Mouse (Mus musculus) intestine, postnatal 0 days (tissue): Measurements from ENCODE around the gene Sprr2f. TPM values are rescaled to one million over a fixed set of nuclear protein-coding genes. Genes with fewer than 3 reads are reported as not detected.

Experiments used
- ATAC-seq: fragments of 200-750 bp; cut with Nextera tagmentation; 2 replicates; pipeline ENCODE4 v1.8.0; 2017; ENCODE audit warnings: mild to moderate bottlenecking, moderate TSS enrichment, moderate library complexity
- H3K27ac ChIP-seq: fragments of 300-500 bp; sonication (generic); 2 replicates; pipeline ENCODE4 v1.5.1; 2014; ENCODE audit warnings: mild to moderate bottlenecking, low read depth, low read length, moderate library complexity
- H3K27me3 ChIP-seq: fragments of 300-500 bp; sonication (generic); replicated peaks from 2 replicates; pipeline ENCODE4 v1.6.1; 2014; ENCODE audit warnings: low read length, mixed read lengths; ENCODE audit not compliant: control insufficient read depth, insufficient read depth
- H3K36me3 ChIP-seq: fragments of 300-500 bp; sonication (generic); 2 replicates; pipeline ENCODE4 v1.6.1; 2014; ENCODE audit warnings: mild to moderate bottlenecking, moderate library complexity; ENCODE audit not compliant: control insufficient read depth, insufficient read depth
- H3K4me1 ChIP-seq: fragments of 300-500 bp; sonication (generic); replicated peaks from 2 replicates; pipeline ENCODE4 v1.6.1; 2014; ENCODE audit warnings: antibody characterized with exemption, low read length, mixed read lengths; ENCODE audit not compliant: control insufficient read depth, insufficient read depth
- H3K4me2 ChIP-seq: fragments of 300-500 bp; sonication (generic); replicated peaks from 2 replicates; pipeline ENCODE4 v1.6.1; 2014; ENCODE audit warnings: low read depth, mild to moderate bottlenecking, moderate library complexity
- H3K4me3 ChIP-seq: fragments of 300-500 bp; sonication (generic); 2 replicates; pipeline ENCODE4 v1.5.1; 2014; ENCODE audit warnings: low read depth, low read length
- H3K9ac ChIP-seq: fragments of 300-500 bp; sonication (generic); 2 replicates; pipeline ENCODE4 v1.6.1; 2014; ENCODE audit warnings: mild to moderate bottlenecking, low read depth, low read length
- H3K9me3 ChIP-seq: fragments of 300-500 bp; sonication (generic); 2 replicates; pipeline ENCODE4 v1.6.1; 2016; ENCODE audit warnings: mixed run types; ENCODE audit not compliant: control insufficient read depth
- CTCF ChIP-seq: sonication (generic); IDR thresholded peaks from 2 replicates; pipeline ENCODE4 v1.5.1; 2016; ENCODE audit warnings: low read depth, mild to moderate bottlenecking, control low read depth, antibody characterized with exemption, moderate library complexity
- WGBS: fragments of 180-500 bp; shearing (Covaris S2); extraction: QIAGEN DNeasy Blood & Tissue Kit; methylation state at CpG from one replicate; pipeline ENCODE4 v1.1.7; 2014; 5-methylcytosine and 5-hydroxymethylcytosine counted together
- polyA plus RNA-seq: library from polyadenylated mRNA; unstranded; fragments of >200 nt; fragmentation: Nextera tagmentation; extraction: Ambion mirVana; gene quantifications from 2 replicates; pipeline ENCODE4 v1.2.1, GENCODE M21; 2015

The Sprr2f gene
- polyA plus RNA-seq, 1 experiment from 2014 or later = not detected

DNA sequence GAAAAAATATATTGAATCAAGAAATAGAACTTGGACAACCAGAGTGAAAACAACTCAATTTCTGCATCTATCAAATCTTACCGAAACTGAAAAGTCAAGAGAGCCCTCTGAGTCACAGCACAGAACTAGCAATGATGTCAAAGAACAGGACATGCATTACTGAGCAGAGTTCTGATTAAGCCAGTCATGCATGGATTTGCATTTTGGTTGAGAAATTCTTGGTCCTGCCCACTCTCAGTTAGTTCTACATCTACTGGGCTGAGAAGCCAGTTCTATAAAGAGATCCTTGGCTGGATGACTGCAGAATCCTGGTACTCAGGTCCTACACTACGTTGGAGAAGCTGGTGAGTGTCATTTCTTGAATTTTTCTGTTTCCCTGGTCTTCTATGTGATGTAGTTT, 8.6 kb downstream of the Sprr2f start:
- no peaks in the 10 kb centered on the region for H3K27me3 ChIP-seq
- no peak overlapping the region for H3K9ac ChIP-seq
- 75% methylated on average over 2 of the region's 2 CpGs for WGBS
- no peak overlapping the region for H3K4me3 ChIP-seq
- H3K4me2 ChIP-seq = no peak overlapping the region
- no peak for ATAC-seq
- TF ChIP-seq CTCF = no peak
- H3K27ac ChIP-seq = no peak overlapping the region
- no peaks in the 10 kb centered on the region for H3K4me1 ChIP-seq
- no peaks in the 10 kb centered on the region for H3K9me3 ChIP-seq
- no peaks in the 10 kb centered on the region for H3K36me3 ChIP-seq

GRCm38 (mm10) chr3:92385385-92385784, 20.4 kb downstream of the Sprr2f start, which contains the start of gene Sprr2h:
Sprr2h (plus strand) TSS chr3:92385685.
- no peaks in the 10 kb centered on the region for H3K9me3 ChIP-seq
- H3K4me2 ChIP-seq = no peak within 1 kb of the TSS
- no peak within 1 kb of the TSS for H3K27ac ChIP-seq
- ATAC-seq = no peak
- TF ChIP-seq CTCF = no peak
- H3K9ac ChIP-seq = no peak within 1 kb of the TSS
- H3K27me3 ChIP-seq = no peaks in the 10 kb centered on the region
- H3K4me1 ChIP-seq = no peaks in the 10 kb centered on the region
- 94% methylated on average over 1 of the region's 1 CpGs for WGBS
- no peak within 1 kb of the TSS for H3K4me3 ChIP-seq
- H3K36me3 ChIP-seq = no peaks in the 10 kb centered on the region

DNA sequence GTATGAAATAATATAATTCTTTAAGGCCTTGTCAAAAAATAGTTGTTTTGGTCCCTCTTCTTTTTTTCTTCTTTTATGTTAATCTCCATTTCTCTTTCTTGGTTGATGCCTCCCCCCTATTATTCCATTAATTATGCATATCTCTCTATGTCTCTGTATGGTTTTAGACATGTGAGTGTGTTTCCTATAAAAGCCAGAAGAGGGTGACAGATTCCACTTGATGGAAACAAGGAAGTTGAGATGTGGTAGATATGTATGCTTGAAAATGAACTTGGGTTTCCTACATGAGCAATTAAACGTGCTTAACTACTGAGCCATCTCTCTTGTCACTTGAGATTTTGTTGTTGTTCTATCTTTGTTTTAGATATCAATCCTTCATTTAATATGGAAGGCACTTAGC, 29.3 kb downstream of the Sprr2f start:
- TF ChIP-seq CTCF = peak; percentile 67
- no peaks in the 10 kb centered on the region for H3K4me1 ChIP-seq
- H3K27me3 ChIP-seq = no peaks in the 10 kb centered on the region
- H3K9me3 ChIP-seq = no peaks in the 10 kb centered on the region
- H3K9ac ChIP-seq = no peak overlapping the region
- no peak for ATAC-seq
- H3K4me3 ChIP-seq = no peak overlapping the region
- WGBS = 42% methylated on average over 1 of the region's 1 CpGs
- no peak overlapping the region for H3K4me2 ChIP-seq
- no peaks in the 10 kb centered on the region for H3K36me3 ChIP-seq
- H3K27ac ChIP-seq = no peak overlapping the region

GRCm38 (mm10) chr3:92407691-92408090, 42.7 kb downstream of the Sprr2f start, which contains the start of gene Sprr2i:
Sprr2i (plus strand) TSS chr3:92407991.
- WGBS = 94% methylated on average over 2 of the region's 2 CpGs
- H3K9ac ChIP-seq = no peak within 1 kb of the TSS
- H3K4me2 ChIP-seq = no peak within 1 kb of the TSS
- H3K27ac ChIP-seq = no peak within 1 kb of the TSS
- no peaks in the 10 kb centered on the region for H3K27me3 ChIP-seq
- no peak within 1 kb of the TSS for H3K4me3 ChIP-seq
- no peaks in the 10 kb centered on the region for H3K9me3 ChIP-seq
- no peaks in the 10 kb centered on the region for H3K4me1 ChIP-seq
- no peak for TF ChIP-seq CTCF
- H3K36me3 ChIP-seq = no peaks in the 10 kb centered on the region
- ATAC-seq = no peak

Other genes starting within 250 kb of the Sprr2f start
- gene Prr9, start 241.2 kb upstream of the Sprr2f start, polyA plus RNA-seq = not detected in 2 replicates
- not detected in 2 replicates for gene Lelp1, start 222.4 kb upstream of the Sprr2f start, polyA plus RNA-seq
- gene Sprr2a1, start 149.4 kb upstream of the Sprr2f start, polyA plus RNA-seq = 13.2 and 13.6 TPM in 2 replicates
- gene Sprr2a2, start 149.3 kb upstream of the Sprr2f start, polyA plus RNA-seq = 810 and 957 TPM in 2 replicates
- gene Sprr2a3, start 79.8 kb upstream of the Sprr2f start, polyA plus RNA-seq = 38.8 and 45.1 TPM in 2 replicates
- not detected in 2 replicates for gene Sprr2b, start 48.6 kb upstream of the Sprr2f start, polyA plus RNA-seq
- not detected in 2 replicates for gene Sprr2d, start 26.0 kb upstream of the Sprr2f start, polyA plus RNA-seq
- gene Sprr2e, start 13.0 kb upstream of the Sprr2f start, polyA plus RNA-seq = not detected in 2 replicates
- gene Sprr2h, start 20.5 kb downstream of the Sprr2f start, polyA plus RNA-seq = not detected in 2 replicates
- gene Sprr2i, start 42.8 kb downstream of the Sprr2f start, polyA plus RNA-seq = not detected in 2 replicates
- gene Sprr2j-ps, start 52.9 kb downstream of the Sprr2f start, polyA plus RNA-seq = not detected in 2 replicates
- 7.5 and 8.9 TPM in 2 replicates for gene Gm9774, start 64.2 kb downstream of the Sprr2f start, polyA plus RNA-seq
- not detected in 2 replicates for gene Sprr2k, start 67.4 kb downstream of the Sprr2f start, polyA plus RNA-seq
- not detected in 2 replicates for gene Sprr1b, start 73.6 kb downstream of the Sprr2f start, polyA plus RNA-seq
- not detected in 2 replicates for gene Sprr3, start 93.5 kb downstream of the Sprr2f start, polyA plus RNA-seq
- 3.8 and 5.4 TPM in 2 replicates for gene Sprr1a, start 120.7 kb downstream of the Sprr2f start, polyA plus RNA-seq
- gene Sprr4, start 135.3 kb downstream of the Sprr2f start, polyA plus RNA-seq = not detected in 2 replicates
- not detected in 2 replicates for gene 2310046K23Rik, start 169.3 kb downstream of the Sprr2f start, polyA plus RNA-seq
- gene Ivl, start 208.5 kb downstream of the Sprr2f start, polyA plus RNA-seq = 0.47 and 0.80 TPM in 2 replicates
- gene Smcp, start 223.8 kb downstream of the Sprr2f start, polyA plus RNA-seq = 96.4 and 137 TPM in 2 replicates
- gene 2210017I01Rik, start 242.3 kb downstream of the Sprr2f start, polyA plus RNA-seq = 0.18 and 0.34 TPM in 2 replicates